Mouse (Mus musculus): ENCODE results near the gene Rcbtb2. TPM values are rescaled to one million over a fixed set of nuclear protein-coding genes. Genes with fewer than 3 reads are reported as not detected.

The Rcbtb2 gene
- polyA plus RNA-seq, 1 experiment = 11.8 TPM

GRCm38 (mm10) chr14:73177961-73178360 lies 55.1 kb downstream of the Rcbtb2 start:
- 88% methylated on average over 11 of the region's 11 CpGs for WGBS
- DNase-seq (ENCODE audit: low read depth, low spot score) = no peak

- DNase-seq (ENCODE audit: low read depth, low spot score) = no peak
- WGBS = 59% methylated on average over 4 of the region's 4 CpGs
Observed at GRCm38 (mm10) chr14:73179221-73179681, 56.4 kb downstream of the Rcbtb2 start.

- DNase-seq (ENCODE audit: low read depth, low spot score) = no peak
- WGBS = 59% methylated on average over 3 of the region's 3 CpGs
Observed at GRCm38 (mm10) chr14:73180671-73181070, 57.8 kb downstream of the Rcbtb2 start.

GRCm38 (mm10) chr14:73181144-73181543 lies 58.3 kb downstream of the Rcbtb2 start:
- WGBS = 78% methylated on average over 2 of the region's 2 CpGs
- no peak for DNase-seq (ENCODE audit: low read depth, low spot score)

- WGBS = 82% methylated on average over 7 of the region's 7 CpGs
- no peak for DNase-seq (ENCODE audit: low read depth, low spot score)
Observed at GRCm38 (mm10) chr14:73186875-73187274, 64.0 kb downstream of the Rcbtb2 start.

GRCm38 (mm10) chr14:73199058-73199457 lies 76.2 kb downstream of the Rcbtb2 start:
- 82% methylated on average over 5 of the region's 5 CpGs for WGBS

GRCm38 (mm10) chr14:73201447-73201846 lies 78.6 kb downstream of the Rcbtb2 start:
- 73% methylated on average over 3 of the region's 3 CpGs for WGBS
- no peak for DNase-seq (ENCODE audit: low read depth, low spot score)

More at GRCm38 (mm10) chr14:73199058-73199457, 76.2 kb downstream of the Rcbtb2 start:
- no peak for DNase-seq (ENCODE audit: low read depth, low spot score)

- no peak for DNase-seq (ENCODE audit: low read depth, low spot score)
- 79% methylated on average over 3 of the region's 3 CpGs for WGBS
Observed at GRCm38 (mm10) chr14:73204016-73204415, 81.2 kb downstream of the Rcbtb2 start.

- no peak for DNase-seq (ENCODE audit: low read depth, low spot score)
Observed at GRCm38 (mm10) chr14:73209262-73209661, 86.4 kb downstream of the Rcbtb2 start.

GRCm38 (mm10) chr14:73210196-73210595 lies 87.4 kb downstream of the Rcbtb2 start:
- DNase-seq (ENCODE audit: low read depth, low spot score) = no peak
- WGBS = 86% methylated on average over 8 of the region's 8 CpGs

- no peak for DNase-seq (ENCODE audit: low read depth, low spot score)
- WGBS = 90% methylated on average over 5 of the region's 5 CpGs
Observed at GRCm38 (mm10) chr14:73211477-73211876, 88.6 kb downstream of the Rcbtb2 start.

- 97% methylated on average over 1 of the region's 1 CpGs for WGBS
- no peak for DNase-seq (ENCODE audit: low read depth, low spot score)
Observed at GRCm38 (mm10) chr14:73217062-73217461, 94.2 kb downstream of the Rcbtb2 start.

- WGBS = 89% methylated on average over 9 of the region's 9 CpGs
- DNase-seq (ENCODE audit: low read depth, low spot score) = no peak
Observed at GRCm38 (mm10) chr14:73222316-73222970, 99.6 kb downstream of the Rcbtb2 start.

- WGBS = 74% methylated on average over 3 of the region's 3 CpGs
- no peak for DNase-seq (ENCODE audit: low read depth, low spot score)
Observed at GRCm38 (mm10) chr14:73226346-73226745, 103.5 kb downstream of the Rcbtb2 start.

GRCm38 (mm10) chr14:73226849-73227248 lies 104.0 kb downstream of the Rcbtb2 start:
- no peak for DNase-seq (ENCODE audit: low read depth, low spot score)
- 24% methylated on average over 1 of the region's 1 CpGs for WGBS

- WGBS = 47% methylated on average over 5 of the region's 5 CpGs
- DNase-seq (ENCODE audit: low read depth, low spot score) = no peak
Observed at GRCm38 (mm10) chr14:73231286-73231982, 108.6 kb downstream of the Rcbtb2 start.

GRCm38 (mm10) chr14:73234468-73235031 lies 111.7 kb downstream of the Rcbtb2 start:
- 23% methylated on average over 2 of the region's 2 CpGs for WGBS

GRCm38 (mm10) chr14:73237848-73238321 lies 115.0 kb downstream of the Rcbtb2 start, which contains the start of gene Lpar6:
Gene Lpar6 (plus strand): TSS chr14:73237895.
- no peak for DNase-seq (ENCODE audit: low read depth, low spot score)
- under 1% methylated on average over 19 of the region's 19 CpGs for WGBS

More at GRCm38 (mm10) chr14:73234468-73235031, 111.7 kb downstream of the Rcbtb2 start:
- DNase-seq (ENCODE audit: low read depth, low spot score) = no peak

- no peak for DNase-seq (ENCODE audit: low read depth, low spot score)
- under 1% methylated on average over 20 of the region's 20 CpGs for WGBS
Observed at GRCm38 (mm10) chr14:73238498-73239250, 115.8 kb downstream of the Rcbtb2 start.

- no peak for DNase-seq (ENCODE audit: low read depth, low spot score)
- WGBS = under 1% methylated on average over 6 of the region's 6 CpGs
Observed at GRCm38 (mm10) chr14:73239291-73239690, 116.5 kb downstream of the Rcbtb2 start.
